Mouse (Mus musculus) limb, embryonic 13.5 days (tissue): ENCODE results near the gene H6pd. TPM values are rescaled to one million over a fixed set of nuclear protein-coding genes. Genes with fewer than 3 reads are reported as not detected.

Experiments
- ATAC-seq: fragments of 200-750 bp; cut with Nextera tagmentation; 2 replicates; pipeline ENCODE4 v1.8.0; 2017; ENCODE audit warnings: low read depth, moderate number of reproducible peaks, moderate TSS enrichment; ENCODE audit not compliant: low FRiP score
- H3K27ac ChIP-seq: fragments of 300-500 bp; sonication (generic); 2 replicates; pipeline ENCODE4 v1.5.1; 2015; ENCODE audit warnings: inconsistent platforms, mild to moderate bottlenecking, moderate library complexity
- H3K27me3 ChIP-seq: fragments of 300-500 bp; sonication (generic); 2 replicates; pipeline ENCODE4 v1.6.1; 2015; ENCODE audit warnings: mild to moderate bottlenecking, inconsistent platforms
- H3K36me3 ChIP-seq: fragments of 300-500 bp; sonication (generic); 2 replicates; pipeline ENCODE4 v1.6.1; 2015; ENCODE audit warnings: inconsistent platforms, mild to moderate bottlenecking, moderate library complexity
- H3K4me1 ChIP-seq: fragments of 300-500 bp; sonication (generic); 2 replicates; pipeline ENCODE4 v1.6.1; 2015; ENCODE audit warnings: inconsistent platforms
- H3K4me2 ChIP-seq: fragments of 300-500 bp; sonication (generic); replicated peaks from 2 replicates; pipeline ENCODE4 v1.6.1; 2015; ENCODE audit warnings: inconsistent platforms, mild to moderate bottlenecking, moderate library complexity
- H3K4me3 ChIP-seq: fragments of 300-500 bp; sonication (generic); 2 replicates; pipeline ENCODE4 v1.5.1; 2015; ENCODE audit warnings: moderate library complexity, mild to moderate bottlenecking, inconsistent platforms
- H3K9ac ChIP-seq: fragments of 300-500 bp; sonication (generic); 2 replicates; pipeline ENCODE4 v1.6.1; 2015; ENCODE audit warnings: mild to moderate bottlenecking, inconsistent platforms
- H3K9me3 ChIP-seq: fragments of 300-500 bp; sonication (generic); 2 replicates; pipeline ENCODE4 v1.6.1; 2016; ENCODE audit warnings: inconsistent platforms
- WGBS: fragments of 180-500 bp; shearing (Covaris S2); methylation state at CpG from one replicate; pipeline ENCODE4 v1.1.7; 2015; 5-methylcytosine and 5-hydroxymethylcytosine counted together
- polyA plus RNA-seq: library from polyadenylated mRNA; unstranded; fragments of >200 nt; fragmentation: Nextera tagmentation; extraction: Ambion mirVana; gene quantifications from 2 replicates; pipeline ENCODE4 v1.2.1, GENCODE M21; 2015

The H6pd gene
- polyA plus RNA-seq, result 11.1 and 11.2 TPM in 2 replicates

- Histone ChIP-seq H3K9ac (peak within 1 kb of the TSS; percentile 83), H3K9me3 (no peaks in the 10 kb centered on the region), H3K27ac (peak within 1 kb of the TSS; percentile 94), H3K36me3 (no peaks in the 10 kb centered on the region), H3K4me2 (peak within 1 kb of the TSS; percentile 75), H3K27me3 (no peaks in the 10 kb centered on the region), H3K4me1 (peaks cover 24% of the 10 kb centered on the region), H3K4me3 (peak within 1 kb of the TSS; percentile 72)
- ATAC-seq, result peak; percentile 86
- WGBS, result 4% methylated on average over 51 of the region's 52 CpGs
These were observed at the start of gene H6pd for GRCm38 (mm10) chr4:150008853-150009586. Gene H6pd, minus strand, starts transcription at chr4:150009023.

- no peak overlapping the region for H3K4me2 ChIP-seq
- no peak overlapping the region for H3K4me3 ChIP-seq
- no peak overlapping the region for H3K27ac ChIP-seq
- H3K4me1 ChIP-seq, result peaks cover 19% of the 10 kb centered on the region
- no peak overlapping the region for H3K9ac ChIP-seq
- H3K36me3 ChIP-seq, result no peaks in the 10 kb centered on the region; the same call in 1 of the 2 replicates
- H3K9me3 ChIP-seq, result no peaks in the 10 kb centered on the region
- H3K27me3 ChIP-seq, result no peaks in the 10 kb centered on the region
- ATAC-seq, result no peak
- whole genome bisulfite sequencing, result 93% methylated on average over 12 of the region's 12 CpGs
These were observed 48.9 kb upstream of the H6pd start for GRCm38 (mm10) chr4:150057722-150058121.

GRCm38 (mm10) chr4:150056171-150056570 lies 47.3 kb upstream of the H6pd start:
- no peaks in the 10 kb centered on the region for H3K9me3 ChIP-seq
- no peak overlapping the region for H3K4me2 ChIP-seq
- no peak overlapping the region for H3K27ac ChIP-seq
- H3K4me1 ChIP-seq, result peaks cover 18% of the 10 kb centered on the region
- H3K36me3 ChIP-seq, result no peaks in the 10 kb centered on the region; the same call in 1 of the 2 replicates
- 84% methylated on average over 7 of the region's 7 CpGs for WGBS
- H3K27me3 ChIP-seq, result peaks cover 7% of the 10 kb centered on the region
- H3K4me3 ChIP-seq, result no peak overlapping the region
- no peak for ATAC-seq
- H3K9ac ChIP-seq, result no peak overlapping the region

GRCm38 (mm10) chr4:150052380-150052779 lies 43.6 kb upstream of the H6pd start:
- Histone ChIP-seq H3K4me1 (peaks cover 23% of the 10 kb centered on the region), H3K9ac (no peak overlapping the region), H3K4me3 (no peak overlapping the region), H3K9me3 (no peaks in the 10 kb centered on the region), H3K36me3 (no peaks in the 10 kb centered on the region; the same call in 1 of the 2 replicates), H3K27ac (no peak overlapping the region), H3K4me2 (no peak overlapping the region), H3K27me3 (peaks cover 45% of the 10 kb centered on the region)
- 82% methylated on average over 3 of the region's 3 CpGs for WGBS
- no peak for ATAC-seq

- ATAC-seq, result no peak
- H3K4me1 ChIP-seq, result peaks cover 25% of the 10 kb centered on the region
- H3K27me3 ChIP-seq, result peaks cover 49% of the 10 kb centered on the region
- H3K36me3 ChIP-seq, result no peaks in the 10 kb centered on the region
- no peak overlapping the region for H3K9ac ChIP-seq
- H3K27ac ChIP-seq, result no peak overlapping the region
- no peak overlapping the region for H3K4me2 ChIP-seq
- H3K4me3 ChIP-seq, result no peak overlapping the region
- H3K9me3 ChIP-seq, result no peaks in the 10 kb centered on the region
- 77% methylated on average over 8 of the region's 8 CpGs for WGBS
These were observed 42.7 kb upstream of the H6pd start for GRCm38 (mm10) chr4:150051514-150051913.

- peaks cover 54% of the 10 kb centered on the region for H3K27me3 ChIP-seq
- no peak overlapping the region for H3K9ac ChIP-seq
- 14% methylated on average over 13 of the region's 13 CpGs for WGBS
- no peaks in the 10 kb centered on the region for H3K36me3 ChIP-seq
- no peaks in the 10 kb centered on the region for H3K9me3 ChIP-seq
- H3K27ac ChIP-seq, result no peak overlapping the region
- peaks cover 29% of the 10 kb centered on the region for H3K4me1 ChIP-seq
- no peak for ATAC-seq
- H3K4me3 ChIP-seq, result peak overlapping the region; percentile 50
- peak overlapping the region; percentile 96 for H3K4me2 ChIP-seq
These were observed 40.9 kb upstream of the H6pd start for GRCm38 (mm10) chr4:150049564-150050226.

GRCm38 (mm10) chr4:150049157-150049513 lies 40.3 kb upstream of the H6pd start:
- Histone ChIP-seq H3K27me3 (peaks cover 54% of the 10 kb centered on the region), H3K27ac (no peak overlapping the region), H3K9me3 (no peaks in the 10 kb centered on the region), H3K4me3 (peak overlapping the region; percentile 50), H3K9ac (peak overlapping the region; percentile 67), H3K4me1 (peaks cover 29% of the 10 kb centered on the region), H3K36me3 (no peaks in the 10 kb centered on the region), H3K4me2 (peak overlapping the region; percentile 96)
- no peak for ATAC-seq
- WGBS, result 10% methylated on average over 15 of the region's 15 CpGs

- H3K9me3 ChIP-seq, result no peaks in the 10 kb centered on the region
- peaks cover 29% of the 10 kb centered on the region for H3K4me1 ChIP-seq
- H3K4me3 ChIP-seq, result peak overlapping the region; percentile 50
- peaks cover 54% of the 10 kb centered on the region for H3K27me3 ChIP-seq
- peak; percentile 29 for ATAC-seq
- H3K36me3 ChIP-seq, result no peaks in the 10 kb centered on the region
- under 1% methylated on average over 49 of the region's 49 CpGs for WGBS
- H3K4me2 ChIP-seq, result peak overlapping the region; percentile 96
- no peak overlapping the region for H3K27ac ChIP-seq
- H3K9ac ChIP-seq, result peak overlapping the region; percentile 67
These were observed 39.8 kb upstream of the H6pd start for GRCm38 (mm10) chr4:150048478-150049156.

- Histone ChIP-seq H3K27ac (no peak overlapping the region), H3K27me3 (peaks cover 54% of the 10 kb centered on the region), H3K9me3 (no peaks in the 10 kb centered on the region)
These were observed 39.2 kb upstream of the H6pd start for GRCm38 (mm10) chr4:150048038-150048437.

GRCm38 (mm10) chr4:150043591-150043990 lies 34.8 kb upstream of the H6pd start:
- no peak overlapping the region for H3K9ac ChIP-seq
- no peak for ATAC-seq
- peaks cover 26% of the 10 kb centered on the region for H3K27me3 ChIP-seq
- H3K36me3 ChIP-seq, result no peaks in the 10 kb centered on the region
- no peak overlapping the region for H3K4me3 ChIP-seq
- WGBS, result 96% methylated on average over 9 of the region's 9 CpGs
- peaks cover 16% of the 10 kb centered on the region for H3K4me1 ChIP-seq
- no peaks in the 10 kb centered on the region for H3K9me3 ChIP-seq
- no peak overlapping the region for H3K27ac ChIP-seq
- H3K4me2 ChIP-seq, result no peak overlapping the region

More at GRCm38 (mm10) chr4:150048038-150048437, 39.2 kb upstream of the H6pd start:
- WGBS, result under 1% methylated on average over 20 of the region's 20 CpGs
- Histone ChIP-seq H3K9ac (peak overlapping the region; percentile 67), H3K4me2 (peak overlapping the region; percentile 96), H3K4me1 (peaks cover 29% of the 10 kb centered on the region), H3K4me3 (peak overlapping the region; percentile 50), H3K36me3 (no peaks in the 10 kb centered on the region)
- ATAC-seq, result peak; percentile 74; the same call in 1 of the 2 replicates

- H3K36me3 ChIP-seq, result no peaks in the 10 kb centered on the region
- no peaks in the 10 kb centered on the region for H3K9me3 ChIP-seq
- 79% methylated on average over 10 of the region's 10 CpGs for WGBS
- ATAC-seq, result no peak
- no peak overlapping the region for H3K9ac ChIP-seq
- H3K4me3 ChIP-seq, result no peak overlapping the region
- H3K27me3 ChIP-seq, result peaks cover 10% of the 10 kb centered on the region; the same call in 1 of the 2 replicates
- H3K27ac ChIP-seq, result no peak overlapping the region
- H3K4me2 ChIP-seq, result no peak overlapping the region
- H3K4me1 ChIP-seq, result peaks cover 4% of the 10 kb centered on the region
These were observed 32.7 kb upstream of the H6pd start for GRCm38 (mm10) chr4:150041346-150042110.
